Mouse (Mus musculus) heart, postnatal 14 days (tissue): ENCODE results near the gene Smchd1. TPM values are rescaled to one million over a fixed set of nuclear protein-coding genes. Genes with fewer than 3 reads are reported as not detected.
"Not testable (repeated sequence)": the region's sequence is repeated elsewhere in the genome, so short reads cannot be mapped to it uniquely, and the experiment has no call there.

Source experiments
- DNase-seq, 2 experiments: peaks; one replicate each; pipeline ENCODE4 v3.0.0; 2021 to 2022
- intact Hi-C: fragments of 180-260 bp; cut with DNase I; formaldehyde crosslinking; loops from one replicate; pipeline ENCODE4 v1.15.1; 2025
- total RNA-seq, 2 experiments: library from RNA; stranded (reverse); gene quantifications; 2 replicates each; pipeline ENCODE4 v1.2.3; 2021

The Smchd1 gene
- total RNA-seq, 2 experiments from 2014 or later, result 22.0 to 29.0 TPM

DNA sequence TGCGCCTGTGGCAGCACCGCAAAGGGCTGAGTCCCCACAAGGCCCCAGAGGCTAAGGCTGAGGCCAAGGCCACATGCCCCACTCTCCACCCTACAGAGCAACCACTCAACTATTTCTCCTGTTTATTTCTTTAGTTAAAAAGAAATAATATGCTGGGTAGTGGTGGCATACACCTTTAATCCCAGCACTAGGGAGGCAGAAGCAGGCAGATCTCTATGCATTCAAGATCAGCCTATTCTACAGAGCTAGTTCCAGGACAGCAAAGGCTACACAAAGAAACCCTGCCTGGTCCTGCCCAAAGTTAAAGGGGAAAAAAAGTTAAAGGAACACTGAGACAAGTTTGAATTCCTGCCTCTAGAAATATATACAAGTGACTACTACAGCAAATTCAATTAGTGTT is 15.3 kb downstream of the Smchd1 start, which contains the start of gene Gm4707:
Gm4707 (minus strand) TSS at position 101 of the 400 bp plus-strand sequence.
- intact Hi-C loops, result no loop called here
- DNase-seq, result no peak

- intact Hi-C loops, result not testable (repeated sequence)
Observed at GRCm38 (mm10) chr17:71457361-71457760, 17.8 kb downstream of the Smchd1 start.

GRCm38 (mm10) chr17:71445191-71445590 is 30.0 kb downstream of the Smchd1 start:
- DNase-seq, result peak; percentile 10 to 15
- intact Hi-C loops, result loop anchor here (10.0 kb wide), 1 partner anchor 210 kb away; no protein-coding TSS in a partner anchor

More at GRCm38 (mm10) chr17:71457361-71457760, 17.8 kb downstream of the Smchd1 start:
- not testable (repeated sequence) for DNase-seq

DNA sequence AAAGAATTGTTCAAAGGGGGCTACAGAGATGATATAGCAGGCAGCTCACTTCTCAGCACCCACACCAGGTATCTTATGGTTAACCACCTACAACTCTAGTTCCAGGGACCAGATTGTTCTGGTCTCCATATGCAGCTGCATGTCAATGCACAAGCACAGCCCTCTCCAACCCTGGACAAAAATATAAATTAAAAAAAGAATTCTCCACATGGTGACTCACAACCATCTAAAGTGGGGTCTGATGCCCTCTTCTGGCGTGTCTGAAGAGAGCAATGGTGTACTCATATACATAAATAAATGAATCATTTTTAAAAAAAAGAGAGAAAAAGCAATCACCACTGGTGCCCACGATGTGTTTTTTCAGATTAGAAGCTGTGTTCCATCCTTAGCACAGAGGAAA is 30.4 kb downstream of the Smchd1 start:
- no peak for DNase-seq
- intact Hi-C loops, result loop anchor here (10.0 kb wide), 1 partner anchor 210 kb away; no protein-coding TSS in a partner anchor

GRCm38 (mm10) chr17:71444126-71444525 is 31.0 kb downstream of the Smchd1 start:
- intact Hi-C loops, result loop anchor here (10.0 kb wide), 1 partner anchor 209 kb away; no protein-coding TSS in a partner anchor
- DNase-seq, result no peak

DNA sequence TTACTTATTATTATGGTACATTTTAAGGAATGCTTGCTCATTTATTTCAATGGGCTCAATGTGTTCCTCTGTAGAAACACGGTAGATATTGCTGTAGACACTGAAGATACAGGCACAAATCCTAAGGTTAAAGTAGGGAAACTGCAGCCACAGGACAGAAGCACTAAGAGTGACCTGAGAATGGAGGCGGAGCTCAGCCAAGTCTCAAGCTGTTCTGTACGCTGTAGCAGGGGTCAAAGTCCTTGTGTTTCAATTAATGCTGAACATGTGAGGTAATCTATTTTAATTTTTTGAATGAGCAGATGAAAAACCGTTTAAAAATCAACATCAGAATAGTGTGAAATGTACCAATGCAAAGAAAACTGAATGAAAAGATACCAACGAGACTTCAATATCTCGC is 31.9 kb downstream of the Smchd1 start:
- intact Hi-C loops, result loop anchor here (10.0 kb wide), 1 partner anchor 208 kb away; no protein-coding TSS in a partner anchor
- DNase-seq, result no peak

DNA sequence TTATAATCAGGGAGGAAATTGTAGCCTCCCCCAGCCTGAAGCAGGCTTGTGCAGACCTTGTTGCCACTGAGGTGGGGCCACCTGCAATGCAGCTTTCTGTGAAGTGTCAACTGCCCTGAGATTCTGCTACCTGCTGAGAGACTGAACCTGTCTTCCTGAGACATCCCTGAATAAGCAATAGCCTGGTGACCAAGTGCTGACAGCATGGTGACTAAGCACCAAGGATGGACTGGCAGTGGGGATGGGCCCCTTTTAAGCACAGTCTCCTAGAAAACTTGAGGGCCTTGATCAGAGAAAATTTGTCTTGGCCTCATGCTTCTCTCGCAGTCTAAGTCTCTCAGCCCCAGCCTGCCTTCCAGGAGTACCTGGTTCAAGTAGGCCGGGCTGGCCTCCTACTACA is 52.6 kb downstream of the Smchd1 start:
- DNase-seq, intact Hi-C loops: not testable (repeated sequence)

GRCm38 (mm10) chr17:71419448-71419847 is 55.7 kb downstream of the Smchd1 start:
- DNase-seq, intact Hi-C loops: not testable (repeated sequence)

DNA sequence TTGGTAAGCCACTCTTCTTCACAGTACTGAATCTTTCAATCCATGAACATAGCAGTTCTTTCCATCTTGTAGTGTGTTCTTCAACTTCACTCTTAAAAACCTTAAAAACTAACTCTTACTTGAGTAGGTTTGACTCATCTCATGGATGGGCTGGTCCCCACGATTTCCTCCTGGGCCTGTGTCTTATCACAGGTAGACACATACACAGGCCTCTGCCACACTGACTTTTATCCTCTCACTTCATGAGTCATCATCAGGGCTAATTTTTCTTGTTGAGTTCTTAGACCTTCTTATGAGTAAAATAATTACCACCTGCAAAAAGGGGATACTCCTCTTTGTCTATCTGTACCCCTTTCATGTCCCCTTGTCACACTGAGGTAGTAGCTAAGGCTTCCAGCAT is 58.1 kb downstream of the Smchd1 start:
- DNase-seq, result no peak
- intact Hi-C loops, result no loop called here

GRCm38 (mm10) chr17:71387401-71387800 is 87.7 kb downstream of the Smchd1 start:
- intact Hi-C loops, result no loop called here
- no peak for DNase-seq

DNA sequence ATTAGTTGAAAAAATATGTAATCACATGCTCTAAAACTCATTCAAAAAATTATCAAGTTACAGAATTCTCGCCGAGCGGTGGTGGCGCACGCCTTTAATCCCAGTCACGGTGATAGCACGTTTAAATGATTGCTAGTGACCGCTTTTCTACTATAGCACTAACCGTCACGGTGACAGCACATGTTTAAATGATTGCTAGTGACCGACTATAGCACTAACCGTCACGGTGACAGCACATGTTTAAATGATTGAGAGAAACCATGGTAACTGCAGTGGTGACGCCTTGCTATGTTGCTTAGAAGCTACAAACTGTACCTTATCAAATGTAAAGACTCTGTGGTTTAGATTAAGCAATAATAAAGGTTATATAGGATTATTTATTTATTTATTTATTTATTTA is 94.8 kb downstream of the Smchd1 start:
- intact Hi-C loops, result no loop called here
- DNase-seq, result no peak

DNA sequence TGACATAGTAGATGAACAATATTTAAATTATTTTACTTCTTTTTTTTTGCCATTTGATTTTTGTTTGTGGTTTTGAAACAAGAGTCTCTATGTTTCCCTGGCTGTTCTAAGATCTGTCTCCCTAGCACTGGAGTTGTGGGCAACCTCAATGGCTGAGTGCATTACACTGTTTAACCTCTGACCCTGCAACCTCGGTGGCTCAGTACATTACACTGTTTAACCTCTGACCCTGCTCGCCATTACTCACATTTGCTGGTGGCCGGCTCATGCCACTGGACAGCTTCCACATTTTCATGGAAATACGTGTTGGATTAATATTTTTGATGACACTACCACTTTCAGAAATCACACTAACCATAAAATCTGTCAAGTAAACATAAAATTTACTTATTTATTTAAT is 97.2 kb downstream of the Smchd1 start:
- DNase-seq, result no peak
- intact Hi-C loops, result no loop called here

DNA sequence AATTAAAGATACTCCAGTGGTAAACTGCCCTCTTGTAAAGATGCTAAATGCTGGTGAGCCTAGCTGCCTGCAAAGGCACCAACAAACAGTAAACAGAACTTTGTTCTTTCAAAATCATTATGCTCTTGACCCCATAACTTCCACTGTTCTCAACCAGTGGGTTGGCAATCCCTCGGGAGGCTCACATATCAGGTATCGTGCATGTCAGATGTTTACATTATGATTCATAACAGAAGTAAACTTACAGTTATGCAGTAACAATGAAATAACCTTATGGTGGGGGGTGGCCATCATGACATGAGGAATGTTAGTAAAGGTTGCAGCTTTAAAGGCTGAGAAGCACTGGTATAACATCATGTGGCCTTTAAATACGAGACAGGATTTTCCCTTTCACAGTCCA is 119.6 kb downstream of the Smchd1 start:
- intact Hi-C loops, result no loop called here
- no peak for DNase-seq

DNA sequence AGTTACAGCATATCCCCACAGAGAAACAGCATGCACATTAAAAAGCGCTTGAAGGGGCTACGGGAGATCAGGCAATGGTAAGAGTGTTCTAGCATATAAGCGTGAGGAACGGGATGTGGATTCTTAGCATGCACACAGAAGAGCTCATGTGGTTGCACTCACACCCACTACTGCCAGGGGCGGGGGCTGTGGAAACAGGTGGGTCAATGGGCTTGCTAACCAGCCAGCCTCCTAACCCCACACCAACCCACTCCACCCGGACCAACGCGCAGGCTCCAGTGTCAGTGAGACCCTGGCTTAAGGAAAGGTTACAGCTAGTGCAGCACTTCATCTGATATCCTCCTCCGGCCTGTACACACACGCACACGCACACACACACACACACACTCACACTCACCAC is 120.9 kb downstream of the Smchd1 start:
- intact Hi-C loops, result no loop called here
- DNase-seq, result no peak

DNA sequence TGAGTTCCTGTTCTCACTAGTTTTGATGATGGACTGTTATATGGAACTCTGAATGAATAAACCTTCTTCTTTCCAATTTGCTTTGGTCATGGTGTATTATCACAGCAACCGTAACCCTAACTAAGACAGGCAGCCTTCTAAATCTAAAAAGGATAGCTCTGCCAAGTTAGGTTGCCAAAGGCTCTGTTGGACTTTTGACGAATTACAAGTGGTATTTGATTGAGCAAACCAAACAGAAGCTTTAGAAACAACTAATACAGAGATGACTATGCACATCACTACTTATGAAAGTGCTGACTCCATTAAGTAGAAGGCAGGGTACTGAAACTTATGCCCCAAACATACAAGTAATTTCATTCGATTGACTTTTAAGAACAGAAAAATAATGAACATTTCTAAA is 127.0 kb downstream of the Smchd1 start:
- peak in 1 of 2 experiments; percentile 9 for DNase-seq
- intact Hi-C loops, result no loop called here

GRCm38 (mm10) chr17:71342006-71342405 is 133.1 kb downstream of the Smchd1 start:
- intact Hi-C loops, result no loop called here
- DNase-seq, result no peak

GRCm38 (mm10) chr17:71338627-71339026 is 136.5 kb downstream of the Smchd1 start:
- DNase-seq, result no peak
- intact Hi-C loops, result no loop called here

DNA sequence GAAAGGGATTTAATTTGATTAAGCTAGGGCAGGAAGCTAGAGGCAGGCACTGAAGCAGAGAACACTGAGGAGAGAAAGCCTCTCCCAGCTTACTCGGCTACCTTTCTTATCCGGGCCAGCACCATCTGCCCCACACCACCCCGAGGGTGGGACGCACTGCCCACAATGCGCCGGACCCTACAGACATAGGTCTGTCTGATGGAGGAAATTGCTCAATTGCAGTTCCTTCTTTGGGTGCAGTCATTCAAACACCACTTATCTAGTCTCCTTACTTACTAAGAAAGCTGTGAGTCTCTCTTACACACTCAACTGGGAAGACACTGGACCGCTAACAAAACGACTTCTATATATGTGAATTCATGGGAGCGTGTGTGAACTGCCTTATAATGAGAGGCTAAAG is 137.6 kb downstream of the Smchd1 start:
- intact Hi-C loops, result no loop called here
- DNase-seq, result no peak

GRCm38 (mm10) chr17:71336421-71336820 is 138.7 kb downstream of the Smchd1 start:
- DNase-seq, result peak; percentile 15 to 36
- intact Hi-C loops, result no loop called here

DNA sequence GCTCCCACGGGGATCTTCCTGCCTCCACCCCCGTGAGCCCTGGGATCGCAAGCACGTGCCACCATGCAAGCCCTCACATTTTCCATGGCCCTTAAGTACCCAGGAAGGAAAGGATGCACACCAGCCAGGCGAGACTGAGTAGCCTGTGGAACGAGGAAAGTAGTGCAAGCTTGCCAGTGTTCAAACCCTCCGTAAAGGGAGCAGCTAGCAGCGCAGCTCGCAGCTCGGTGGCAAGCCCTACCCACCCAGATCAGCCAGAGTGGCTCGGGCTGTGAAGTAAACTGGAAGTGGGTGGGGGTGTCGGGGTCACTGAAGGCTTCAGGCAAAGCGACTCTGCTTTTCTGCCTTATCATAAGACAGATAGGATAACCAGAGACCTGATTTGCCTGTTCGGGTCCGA is 142.8 kb downstream of the Smchd1 start:
- intact Hi-C loops, result no loop called here
- DNase-seq, result no peak

GRCm38 (mm10) chr17:71320731-71321130 is 154.4 kb downstream of the Smchd1 start:
- intact Hi-C loops, DNase-seq: not testable (repeated sequence)

- intact Hi-C loops, result no loop called here
- DNase-seq, result no peak
Observed at GRCm38 (mm10) chr17:71319361-71319760, 155.8 kb downstream of the Smchd1 start.

GRCm38 (mm10) chr17:71317571-71317970 is 157.6 kb downstream of the Smchd1 start:
- intact Hi-C loops, result no loop called here
- DNase-seq, result no peak
